Mouse (Mus musculus) A20 (cell line): ENCODE results near the gene Clmn.

Experiments used
- DNase-seq: peaks from one replicate; pipeline ENCODE4 v3.0.0-alpha.2; 2011; ENCODE audit warnings: low read depth, low spot score

The Clmn gene

GRCm38 (mm10) chr12:104864439-104865165 lies at the start of gene Clmn:
Gene Clmn, minus strand, starts transcription at chr12:104865076.
- DNase-seq, result no peak

DNA sequence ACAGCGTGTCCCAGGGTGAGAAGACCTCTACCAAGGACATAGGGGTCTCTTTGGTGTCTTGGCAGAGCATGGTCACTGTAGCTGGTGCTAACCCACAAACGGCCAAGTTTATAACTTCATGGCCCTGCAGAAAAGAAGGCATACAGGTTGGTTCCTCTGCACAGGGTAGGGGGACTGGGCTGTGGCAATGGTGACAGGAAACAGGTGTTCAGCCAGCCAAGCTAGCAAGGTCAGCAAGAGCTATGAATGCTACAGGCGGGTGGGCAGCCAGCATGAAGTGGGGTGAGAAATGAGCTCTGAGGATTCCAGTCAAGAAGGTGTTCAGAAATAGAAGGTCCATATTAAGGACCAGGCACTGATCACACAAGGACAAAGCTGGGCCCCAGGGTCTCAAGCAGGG lies 48.1 kb upstream of the Clmn start:
- DNase-seq, result peak; percentile 18

DNA sequence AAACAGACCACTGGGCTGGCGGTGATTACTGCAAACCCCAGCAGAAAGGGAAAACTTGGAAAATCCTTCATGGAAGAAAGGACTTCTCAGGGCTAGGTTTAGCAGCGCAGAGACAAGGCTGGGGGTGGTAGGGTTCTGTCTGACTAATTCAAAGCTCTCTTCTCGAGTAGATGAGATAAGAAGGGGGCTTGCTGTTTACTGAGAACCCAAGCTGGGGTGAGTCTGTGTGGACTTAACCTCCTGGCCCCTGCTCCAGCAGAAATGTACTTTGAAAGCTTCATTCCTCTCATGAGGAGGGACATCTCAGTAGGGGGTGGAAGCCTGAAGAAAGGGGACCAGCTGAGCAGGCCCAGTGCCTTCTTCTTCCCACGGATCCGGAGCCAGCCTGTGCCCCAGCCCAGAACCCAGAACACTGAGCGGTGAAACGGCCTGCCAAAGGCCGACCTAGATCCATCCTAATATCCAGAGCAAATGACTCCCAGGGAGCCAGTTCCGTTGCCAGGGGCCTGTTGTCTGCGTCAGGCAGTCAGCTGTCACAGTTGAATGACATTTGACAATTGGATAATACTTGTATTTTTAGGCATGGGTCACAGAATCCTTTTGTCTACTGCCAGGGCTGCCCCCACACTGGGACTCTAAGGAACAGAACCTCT lies 47.5 kb upstream of the Clmn start:
- DNase-seq, result no peak

DNA sequence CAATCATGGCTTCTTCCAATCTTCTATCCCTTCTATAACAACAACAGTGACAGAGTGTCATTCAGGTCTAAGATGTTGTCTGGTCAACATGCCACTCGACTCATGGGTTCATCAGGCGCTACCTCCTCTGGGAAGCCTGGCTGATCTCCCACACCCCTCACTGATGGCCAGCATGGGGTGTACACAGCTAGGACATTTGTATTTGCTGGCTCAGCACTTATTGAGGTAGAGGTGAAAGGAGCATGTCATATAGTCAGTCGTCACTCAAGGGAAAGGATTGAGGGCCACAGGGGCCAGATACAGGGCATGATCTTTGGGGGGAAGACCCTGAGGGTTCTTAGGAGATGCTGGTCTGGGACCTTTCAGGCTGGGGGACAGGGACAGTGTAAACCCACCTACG lies 44.9 kb upstream of the Clmn start:
- DNase-seq, result no peak

DNA sequence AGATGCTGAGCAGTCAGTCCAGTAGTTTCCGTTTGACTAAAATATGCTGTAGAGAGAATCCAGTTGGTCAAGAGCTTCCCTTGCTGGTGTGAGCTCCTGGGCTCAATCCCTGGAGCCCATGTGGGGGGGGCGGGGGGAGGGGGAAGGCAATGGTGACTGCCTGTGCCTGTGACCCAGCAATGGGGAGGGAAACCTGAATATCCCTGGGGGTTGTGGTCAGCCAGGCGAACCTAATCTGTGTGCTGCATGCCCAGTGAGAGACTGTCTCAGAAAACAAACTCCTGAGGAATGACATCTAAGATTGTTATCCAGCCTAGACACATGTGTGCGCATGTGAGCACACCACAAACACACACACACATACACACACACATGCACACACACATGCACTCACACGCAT lies 44.1 kb upstream of the Clmn start:
- no peak for DNase-seq

GRCm38 (mm10) chr12:104908024-104908781 lies 43.3 kb upstream of the Clmn start:
- no peak for DNase-seq

- DNase-seq, result no peak
Measured at GRCm38 (mm10) chr12:104907133-104907532, 42.3 kb upstream of the Clmn start.

DNA sequence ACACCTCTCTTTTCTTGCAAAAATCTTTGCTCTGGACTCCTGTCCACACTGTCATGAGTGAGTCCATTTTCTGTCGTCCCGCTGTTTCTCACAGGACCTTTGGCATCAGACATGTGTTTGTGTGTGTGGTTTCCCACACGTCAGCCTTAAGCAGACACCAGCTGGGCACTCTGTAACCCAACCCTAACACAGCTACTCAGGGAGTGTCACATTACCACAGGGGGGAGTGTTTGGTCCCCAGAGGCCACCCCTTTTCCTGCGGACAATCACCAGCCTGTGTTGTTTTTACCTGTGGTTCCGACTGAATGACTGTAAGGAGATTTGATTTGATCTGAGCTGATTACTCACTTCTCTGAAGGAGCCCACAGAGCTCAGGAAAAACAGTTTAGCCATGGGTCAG lies 39.3 kb upstream of the Clmn start:
- no peak for DNase-seq

GRCm38 (mm10) chr12:104902392-104903053 lies 37.6 kb upstream of the Clmn start:
- no peak for DNase-seq

- no peak for DNase-seq
Measured at GRCm38 (mm10) chr12:104901320-104901719, 36.4 kb upstream of the Clmn start.

- DNase-seq, result no peak
Measured at GRCm38 (mm10) chr12:104899835-104900234, 35.0 kb upstream of the Clmn start.

GRCm38 (mm10) chr12:104899161-104899560 lies 34.3 kb upstream of the Clmn start:
- DNase-seq, result no peak

DNA sequence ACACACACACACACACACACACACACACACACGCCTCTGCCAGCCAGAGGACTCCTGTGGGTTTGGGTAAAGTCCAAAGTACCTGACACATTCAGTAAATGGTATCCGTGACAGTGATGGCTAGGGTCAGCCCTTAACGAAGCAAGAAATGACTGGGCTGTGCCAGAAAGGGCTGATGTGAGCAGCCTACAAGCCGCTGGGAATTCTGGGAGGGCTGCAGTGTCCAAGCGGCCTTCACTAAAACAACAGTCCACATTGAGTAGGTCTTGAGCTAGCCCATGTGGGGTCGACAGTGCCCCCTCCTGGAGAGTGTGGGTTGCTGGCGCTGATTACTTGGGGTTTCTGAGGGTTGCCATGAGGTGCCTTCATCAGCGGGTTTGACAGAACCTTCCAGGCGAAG lies 33.8 kb upstream of the Clmn start:
- DNase-seq, result peak; percentile 45

GRCm38 (mm10) chr12:104897051-104897618 lies 32.3 kb upstream of the Clmn start:
- DNase-seq, result no peak

- DNase-seq, result no peak
Measured at GRCm38 (mm10) chr12:104896640-104897039, 31.8 kb upstream of the Clmn start.

- no peak for DNase-seq
Measured at GRCm38 (mm10) chr12:104892245-104892644, 27.4 kb upstream of the Clmn start.

- no peak for DNase-seq
Measured at GRCm38 (mm10) chr12:104890066-104890465, 25.2 kb upstream of the Clmn start.

DNA sequence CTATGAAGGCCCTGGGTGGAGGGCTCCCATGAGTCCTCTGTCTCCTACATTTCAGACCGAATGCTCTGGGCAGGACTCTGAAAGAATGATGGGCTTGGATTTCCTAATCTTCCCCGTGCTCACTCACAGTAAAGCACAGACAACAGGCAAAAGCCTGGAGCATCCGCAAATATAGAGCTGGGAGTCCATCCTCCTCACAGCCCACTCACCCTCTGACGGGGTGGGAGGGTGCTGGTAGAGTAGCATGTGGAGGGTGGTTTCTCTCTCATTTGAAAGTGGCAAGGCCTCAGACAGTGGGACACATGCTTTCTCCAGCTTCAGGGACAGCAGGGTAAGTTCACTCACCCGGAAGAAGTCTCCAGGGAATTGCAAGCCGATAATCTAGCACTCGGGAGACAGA lies 21.2 kb upstream of the Clmn start:
- DNase-seq, result no peak

GRCm38 (mm10) chr12:104882533-104882932 lies 17.7 kb upstream of the Clmn start:
- DNase-seq, result no peak

DNA sequence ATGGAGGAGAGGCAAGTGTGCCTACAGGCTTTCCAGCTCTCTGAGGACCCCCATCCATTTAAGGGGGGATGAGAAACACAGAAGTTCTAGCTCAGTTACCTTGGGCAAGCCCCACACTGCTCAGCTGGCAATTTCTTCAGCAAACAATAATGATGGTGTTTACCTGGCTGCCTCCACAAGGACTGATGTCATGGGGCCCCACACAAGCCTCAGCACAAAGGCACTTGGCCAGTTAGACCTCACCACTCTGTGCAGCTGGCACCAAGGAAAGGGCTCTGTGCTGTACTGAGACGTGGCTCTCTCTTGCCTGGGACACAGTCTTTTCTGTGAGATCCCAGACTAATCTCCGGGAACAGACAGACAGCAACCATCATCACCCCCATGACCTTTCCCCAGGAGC lies 17.2 kb upstream of the Clmn start:
- DNase-seq, result no peak

DNA sequence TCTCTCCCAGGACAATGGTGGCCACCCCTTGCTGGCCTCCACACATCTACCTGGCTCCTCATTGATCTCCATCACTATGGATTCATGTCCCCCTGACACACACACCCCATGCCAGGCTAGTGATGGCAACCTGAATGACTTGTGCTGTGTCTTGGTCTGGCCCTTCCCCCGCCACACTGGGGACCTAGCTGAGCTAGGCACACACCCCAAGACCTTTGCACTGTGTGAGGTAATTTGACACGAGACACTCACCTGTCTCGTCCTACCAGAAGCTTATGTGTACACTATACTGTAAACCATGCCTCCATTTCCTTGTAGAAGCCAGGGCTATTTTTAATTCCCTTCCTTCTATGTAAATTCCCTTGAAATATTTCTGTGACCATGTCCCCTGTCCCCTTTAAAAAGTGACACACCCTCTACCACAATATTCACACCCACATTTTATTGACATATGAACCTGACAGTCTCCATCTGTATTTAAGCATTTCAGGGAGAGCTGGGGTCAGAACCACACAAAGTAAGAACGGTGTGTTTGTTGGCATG lies 16.7 kb upstream of the Clmn start:
- DNase-seq, result no peak

DNA sequence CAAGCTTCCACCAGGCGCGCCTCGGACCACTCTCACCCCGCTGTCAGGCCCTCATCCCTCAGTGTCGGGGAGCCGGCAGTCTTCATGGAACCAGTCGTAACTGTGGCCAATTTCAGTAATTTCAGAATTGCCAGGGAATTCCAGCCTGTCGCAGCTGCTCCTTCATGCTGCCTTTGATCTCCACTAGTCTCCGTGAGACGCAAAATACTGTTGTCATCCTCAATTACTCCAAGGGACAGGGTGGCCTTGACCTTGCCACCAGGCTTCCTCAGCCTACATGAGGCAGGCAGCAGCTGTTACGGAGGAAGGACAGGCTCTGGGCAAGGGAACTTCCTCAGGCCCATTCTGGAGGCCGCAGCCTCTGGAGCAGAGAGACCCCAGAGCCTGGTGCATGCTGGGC lies 15.5 kb upstream of the Clmn start:
- DNase-seq, result no peak
